Mouse (Mus musculus): ENCODE data around the gene Smad6.

Gene Smad6

DNA sequence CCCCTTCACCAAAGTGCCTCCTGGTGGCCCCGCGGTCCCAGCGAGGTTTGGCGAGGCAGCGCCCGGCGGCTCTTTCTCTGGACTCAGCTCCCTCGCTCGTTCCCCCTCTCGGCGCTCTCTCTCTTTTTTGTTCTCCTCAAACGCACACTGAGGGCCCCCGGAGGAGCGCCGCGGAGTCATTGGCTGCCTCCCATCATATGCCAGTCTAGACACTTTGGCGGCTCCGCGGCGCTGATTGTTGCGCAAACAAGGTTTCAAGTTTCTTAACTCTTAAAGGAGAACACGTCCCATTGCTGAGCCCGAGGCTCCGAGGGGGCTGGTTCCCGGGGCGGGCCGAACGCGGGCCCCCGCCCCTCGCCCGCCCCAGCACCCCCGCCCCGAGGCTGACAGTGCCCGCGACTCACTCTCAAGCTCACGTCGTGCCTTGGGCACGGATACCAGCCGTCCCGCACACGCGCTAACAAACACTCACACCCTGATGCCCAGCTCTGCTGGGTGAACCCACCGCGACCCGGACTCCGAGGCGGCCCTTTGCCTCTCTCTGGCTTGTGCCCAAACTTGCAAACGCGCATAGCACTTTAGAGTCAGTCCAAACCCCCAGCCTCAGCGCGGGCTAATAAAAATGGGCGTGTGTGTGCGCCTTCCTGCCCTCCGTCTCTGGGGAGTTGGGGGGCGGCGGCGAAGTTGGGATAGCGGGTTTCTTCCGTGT is at the start of gene Smad6:
Gene Smad6 (minus strand): TSS at position 207 of the 709 bp plus-strand sequence.
- peak; percentile 94 for DNase-seq (ENCODE audit: low read depth, low spot score)

DNA sequence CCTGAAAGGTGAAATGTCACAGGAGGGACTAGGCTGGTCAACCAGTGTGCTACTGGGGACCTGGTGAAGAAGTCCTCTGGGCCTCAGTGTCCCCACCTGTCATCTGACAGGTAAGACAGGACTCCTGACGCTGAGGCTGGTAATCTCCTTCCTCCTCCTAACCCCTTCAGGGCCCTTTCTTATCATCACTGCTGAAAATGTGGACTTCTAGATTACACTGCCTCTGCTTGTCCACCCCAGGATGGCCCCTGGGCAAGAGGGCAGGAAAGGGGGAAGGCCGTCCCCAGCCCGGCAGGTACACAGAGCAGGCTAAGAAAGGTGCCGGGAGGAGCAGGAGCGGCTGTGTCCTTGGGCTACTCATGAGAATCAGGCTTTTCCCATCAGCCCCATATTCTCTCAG is 48.8 kb upstream of the Smad6 start:
- DNase-seq (ENCODE audit: low read depth, low spot score), result no peak

DNA sequence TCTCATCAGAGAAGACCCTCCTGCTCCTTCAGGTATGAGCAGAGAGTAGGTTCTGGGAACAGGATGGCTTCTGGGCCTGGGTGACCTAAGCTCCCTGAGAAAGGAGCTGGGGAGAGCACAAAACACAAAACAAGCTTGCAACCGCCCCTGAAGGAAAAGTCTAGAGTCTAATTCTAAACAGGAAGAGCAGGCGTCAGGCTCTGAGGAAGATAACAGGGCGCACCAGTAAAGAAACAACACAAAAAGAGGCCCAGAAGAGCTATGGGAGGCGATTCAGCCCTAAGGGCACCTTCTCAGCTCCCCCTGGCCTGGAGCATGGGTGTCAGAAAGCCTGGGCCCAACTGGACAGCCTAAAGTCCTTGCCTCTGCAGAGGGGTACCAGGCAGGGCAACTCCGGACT is 47.3 kb upstream of the Smad6 start:
- DNase-seq (ENCODE audit: low read depth, low spot score), result no peak

DNA sequence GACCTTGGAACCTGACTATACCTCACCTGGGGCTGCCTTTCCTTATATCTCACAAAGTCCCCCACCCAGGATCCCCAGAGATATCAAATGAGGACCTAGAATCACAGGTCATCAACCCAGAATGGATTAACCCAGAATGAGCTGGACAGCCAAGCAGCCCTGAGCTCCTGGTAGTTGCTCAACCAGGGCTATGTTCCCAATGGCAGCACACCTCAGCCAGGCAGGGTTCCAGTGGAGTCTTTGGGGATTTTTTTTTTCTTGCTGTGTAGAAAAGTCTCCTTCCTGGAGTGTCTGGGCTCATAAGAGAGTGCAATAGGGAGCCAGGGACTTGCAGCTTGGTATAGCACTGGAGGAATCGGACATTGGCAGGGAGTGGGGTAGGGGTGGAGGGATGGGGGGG is 46.7 kb upstream of the Smad6 start:
- DNase-seq (ENCODE audit: low read depth, low spot score), result no peak

DNA sequence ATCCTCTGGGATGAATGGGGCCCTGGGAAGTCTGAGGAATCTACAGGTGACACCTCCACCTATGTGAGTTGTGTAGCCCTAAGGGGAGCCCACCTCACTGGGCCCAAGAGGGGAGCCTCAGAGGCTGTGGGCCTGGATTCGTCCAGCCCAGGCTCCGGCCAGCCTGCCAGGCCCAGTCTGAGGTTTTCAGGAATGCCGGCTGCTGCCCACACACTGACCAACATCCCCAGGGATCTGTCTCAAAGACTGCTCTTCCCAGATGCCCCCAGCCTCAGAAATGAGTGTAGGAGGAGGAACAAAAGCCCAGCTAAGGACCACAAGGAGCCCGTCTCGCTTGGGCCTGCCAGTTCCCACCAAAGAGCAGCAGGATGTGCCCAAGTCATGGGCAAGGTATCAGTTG is 45.9 kb upstream of the Smad6 start:
- no peak for DNase-seq (ENCODE audit: low read depth, low spot score)

DNA sequence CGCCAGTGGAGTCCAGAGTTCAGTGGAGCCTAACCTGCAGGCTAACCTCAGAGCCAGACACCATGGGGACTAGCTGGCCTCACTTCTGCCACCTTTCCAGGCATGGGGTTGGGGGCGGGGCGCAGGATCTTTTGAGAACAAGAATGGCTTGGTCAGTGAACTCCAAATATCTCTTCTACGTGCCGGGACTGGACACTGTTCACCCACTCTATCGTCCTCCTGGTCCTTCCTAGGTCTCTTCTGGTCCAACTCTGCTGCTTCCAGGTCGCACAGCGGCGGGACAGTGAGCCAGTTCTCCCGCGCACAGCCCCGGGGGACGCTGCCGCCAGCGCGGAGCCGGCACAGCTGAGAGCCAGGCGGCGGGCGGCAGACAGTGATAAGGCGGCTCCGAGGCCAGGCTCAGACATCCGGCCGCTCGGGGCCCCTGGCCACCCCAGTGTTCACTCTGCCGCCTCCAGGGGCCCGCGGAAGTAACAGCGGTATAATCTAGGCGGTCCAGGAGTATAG is 38.2 kb upstream of the Smad6 start:
- no peak for DNase-seq (ENCODE audit: low read depth, low spot score)

DNA sequence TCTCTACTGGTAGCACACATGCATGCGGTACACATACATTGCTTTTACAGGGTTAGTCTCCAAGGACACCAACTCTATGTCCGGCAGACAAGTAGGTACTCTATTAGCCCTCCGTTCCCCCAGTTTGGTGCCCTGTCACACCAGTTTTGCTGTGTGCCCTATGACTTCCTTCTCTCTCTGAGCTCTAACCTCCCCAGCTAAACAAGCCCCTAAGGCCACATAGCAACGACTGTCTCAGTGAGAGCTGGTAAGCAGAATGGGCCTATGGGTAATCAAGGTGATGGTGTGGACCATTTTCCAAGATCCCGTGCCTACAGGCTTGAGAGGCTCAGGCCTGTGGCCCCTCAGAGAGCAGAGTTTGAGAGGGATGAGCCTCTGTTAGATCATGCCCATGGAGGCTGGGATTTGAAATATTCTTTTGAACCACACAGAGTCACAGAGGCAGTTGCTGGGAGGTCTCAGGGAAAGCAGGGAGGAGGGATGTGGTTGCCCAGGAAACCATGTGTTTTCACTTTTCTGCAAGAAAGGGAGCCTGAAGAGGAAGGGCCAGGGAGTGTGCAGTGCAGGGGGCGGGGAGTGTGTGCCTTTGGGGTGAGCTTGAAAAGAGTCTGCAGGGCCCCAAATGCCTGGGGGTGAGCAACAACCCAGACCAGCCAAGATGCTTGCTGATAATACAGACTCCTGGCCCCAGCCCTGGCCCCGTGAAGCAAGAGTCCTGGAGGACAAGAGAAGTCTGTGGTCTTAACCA is 36.2 kb upstream of the Smad6 start:
- peak; percentile 63 for DNase-seq (ENCODE audit: low read depth, low spot score)

DNA sequence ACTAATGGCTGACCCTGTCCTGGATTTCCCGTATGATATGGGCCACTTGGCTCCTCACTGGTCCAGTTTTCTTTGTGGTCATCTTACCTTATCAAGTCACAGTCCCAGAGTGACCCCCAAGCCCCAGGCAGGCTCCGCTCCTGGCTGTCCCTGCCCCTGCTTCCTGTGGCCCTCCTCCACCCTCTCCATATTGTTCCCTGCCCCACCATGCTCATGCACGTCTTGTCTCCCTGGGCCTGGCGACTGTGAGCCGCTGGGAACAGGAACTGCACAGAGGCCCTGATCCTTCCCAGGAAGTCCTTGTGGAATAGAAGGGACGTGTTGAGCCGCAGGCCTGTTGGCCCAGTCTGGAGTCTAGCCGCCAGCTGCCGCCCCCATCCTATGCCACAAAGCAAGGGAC is 33.3 kb upstream of the Smad6 start:
- no peak for DNase-seq (ENCODE audit: low read depth, low spot score)

DNA sequence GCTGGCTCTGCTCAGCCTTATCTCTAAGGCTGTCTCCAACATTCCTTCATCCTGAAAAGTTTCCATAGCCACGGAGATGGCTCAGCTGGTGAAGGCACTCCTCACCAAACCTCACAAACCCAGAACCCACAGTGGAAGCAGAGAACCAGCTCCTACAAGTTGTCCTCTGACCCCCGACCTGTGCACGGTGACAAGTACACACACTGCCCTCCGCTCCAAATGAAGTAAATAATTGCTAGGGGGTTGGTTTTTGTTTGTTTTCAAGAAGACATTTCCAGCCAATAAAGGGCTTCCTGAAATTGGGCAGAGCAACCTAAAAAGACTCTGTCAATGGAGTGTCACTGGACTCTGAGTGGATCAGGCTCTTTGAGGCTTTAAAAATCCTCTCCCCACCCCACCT is 31.9 kb upstream of the Smad6 start:
- DNase-seq (ENCODE audit: low read depth, low spot score), result no peak

DNA sequence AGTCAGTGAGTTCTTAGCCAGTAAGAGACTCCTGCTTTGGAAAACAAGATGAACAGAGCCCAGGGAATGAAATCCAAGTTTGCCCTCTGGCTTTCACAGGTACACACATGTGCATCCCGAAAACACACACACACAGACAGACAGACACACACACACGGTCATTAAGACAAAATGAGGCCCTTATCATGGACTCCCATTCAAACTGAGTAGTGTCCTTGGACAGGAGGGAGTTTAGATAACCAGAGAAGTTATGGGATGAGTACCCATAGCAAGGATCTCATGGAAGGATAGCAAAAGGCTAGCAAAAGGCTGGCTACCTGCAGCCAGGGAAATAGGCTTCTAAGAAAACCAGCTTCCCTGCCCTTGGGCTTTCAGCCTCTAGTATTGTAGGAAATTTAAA is 29.4 kb upstream of the Smad6 start:
- no peak for DNase-seq (ENCODE audit: low read depth, low spot score)

DNA sequence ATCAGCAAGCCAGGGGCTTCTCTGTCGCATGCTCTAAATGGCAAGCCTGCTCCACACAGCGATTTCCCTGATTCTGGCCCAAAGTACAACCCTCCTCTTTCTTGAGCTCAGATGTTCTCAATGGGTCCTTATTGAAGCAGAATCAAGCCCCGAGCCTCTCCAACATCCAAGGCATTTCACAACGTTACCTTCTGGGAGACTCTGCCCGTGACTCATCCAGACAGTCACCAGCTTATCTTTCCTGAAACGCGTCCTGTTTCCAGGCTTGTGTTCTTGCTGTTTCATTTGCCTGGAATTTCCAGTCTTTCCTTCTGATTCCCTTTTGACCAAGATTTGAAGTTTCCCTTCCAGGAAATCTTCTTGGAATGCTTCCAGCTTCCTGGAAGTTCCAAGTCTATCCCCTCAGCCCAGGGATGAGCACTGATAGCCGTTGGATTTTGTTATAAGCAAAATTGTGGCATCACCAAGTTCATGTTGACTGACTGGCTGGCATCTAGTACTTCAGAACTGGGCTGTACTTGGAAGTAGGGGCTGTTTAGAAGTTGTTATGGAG is 28.7 kb upstream of the Smad6 start:
- no peak for DNase-seq (ENCODE audit: low read depth, low spot score)

DNA sequence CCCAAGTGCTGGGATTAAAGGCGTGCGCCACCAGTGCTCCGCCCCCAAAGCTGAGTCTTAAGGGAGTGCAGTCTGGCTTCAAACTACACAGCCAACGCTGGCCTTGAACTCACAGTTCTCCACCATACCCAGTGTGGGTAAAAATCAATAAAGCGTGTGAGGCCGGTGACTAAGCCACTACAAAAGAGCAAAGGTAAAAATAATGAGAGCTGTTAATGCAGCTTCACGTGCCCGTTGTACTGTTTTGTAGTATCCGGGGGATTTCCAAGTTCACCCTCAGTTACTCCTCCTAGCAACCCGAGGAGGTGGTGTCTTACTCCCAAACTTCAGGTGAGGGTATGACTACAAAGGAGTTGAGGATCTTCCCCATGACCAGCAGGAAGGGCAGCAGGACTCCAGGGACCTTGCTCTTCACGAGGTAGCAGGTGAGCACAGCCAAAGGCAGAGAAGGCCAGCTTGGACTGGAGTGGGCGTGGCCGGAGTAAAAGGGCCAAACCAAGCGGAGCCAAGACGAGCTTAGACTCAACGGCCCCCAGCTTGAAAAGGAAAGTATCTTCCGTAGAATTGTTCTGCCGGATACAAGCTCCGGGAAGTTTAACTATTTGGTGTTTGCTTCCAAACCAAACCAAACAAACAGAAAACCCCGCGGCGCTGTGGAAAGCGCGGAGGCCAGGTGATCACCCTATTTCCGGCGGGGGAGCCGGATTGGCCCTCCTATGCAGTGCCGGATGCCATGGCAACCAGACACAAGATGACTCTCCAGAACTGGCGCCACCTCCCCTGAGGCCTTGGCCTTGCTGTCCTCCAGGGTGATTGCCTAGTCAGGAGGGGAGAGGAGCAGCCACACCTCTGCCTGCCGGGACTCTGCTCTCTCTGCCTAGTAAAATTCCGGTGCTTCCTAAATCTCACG is 27.9 kb upstream of the Smad6 start:
- no peak for DNase-seq (ENCODE audit: low read depth, low spot score)

DNA sequence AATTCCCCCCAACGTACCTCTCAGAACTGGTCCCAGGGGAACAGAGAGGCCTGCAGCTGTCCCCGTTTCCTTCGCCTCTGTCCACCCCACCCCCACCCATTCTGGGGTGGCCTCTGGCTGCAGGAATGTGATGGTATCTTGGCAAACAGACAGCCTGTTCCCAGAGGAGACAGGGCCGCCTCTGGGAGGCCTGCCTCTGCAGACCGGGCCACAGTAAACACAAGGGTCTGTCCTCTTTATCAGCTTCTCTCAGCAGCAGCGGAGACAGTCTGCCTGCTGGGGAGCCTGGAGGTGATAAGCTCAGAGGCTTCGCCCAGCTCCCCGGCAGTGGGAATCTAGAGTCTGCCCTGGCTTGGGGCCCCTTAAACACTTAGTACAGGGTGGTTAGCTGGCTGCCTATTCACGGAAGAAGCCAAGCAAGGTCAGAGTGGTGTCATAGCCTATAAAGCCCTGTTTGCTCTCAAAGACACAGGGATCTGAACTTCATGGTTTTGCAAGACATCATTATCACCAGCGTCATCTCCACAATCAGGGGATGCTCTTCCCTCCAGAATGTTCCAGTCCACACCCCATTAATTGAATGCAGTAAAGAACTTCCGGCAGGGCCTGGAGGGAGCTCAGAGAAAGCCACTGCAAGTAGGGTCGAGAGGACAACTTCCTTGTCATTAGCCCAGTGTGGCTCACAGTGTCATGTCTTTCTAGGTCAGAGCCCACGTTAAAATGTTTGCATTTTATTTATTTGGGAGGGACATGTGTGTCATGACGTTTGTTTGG is 23.4 kb upstream of the Smad6 start:
- no peak for DNase-seq (ENCODE audit: low read depth, low spot score)

DNA sequence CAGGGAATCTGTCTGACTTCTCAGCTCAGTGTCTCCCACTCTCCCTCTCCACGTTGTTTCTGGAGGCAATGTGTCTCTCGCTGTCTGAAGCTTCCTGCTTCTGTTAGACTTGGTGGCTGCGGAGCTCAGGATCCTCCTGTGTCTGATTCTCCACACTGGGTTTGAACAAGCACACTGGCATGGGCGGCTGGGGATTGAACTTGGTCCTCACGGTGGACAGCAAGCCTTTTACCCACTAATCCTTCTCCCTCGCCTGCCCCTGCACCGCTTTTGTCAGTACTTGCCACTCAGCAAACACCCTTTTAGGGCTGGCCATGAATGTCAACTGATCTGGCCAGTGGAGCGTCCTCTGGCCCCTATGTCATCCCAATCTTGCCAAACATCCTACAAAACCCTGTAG is 22.5 kb upstream of the Smad6 start:
- DNase-seq (ENCODE audit: low read depth, low spot score), result no peak

DNA sequence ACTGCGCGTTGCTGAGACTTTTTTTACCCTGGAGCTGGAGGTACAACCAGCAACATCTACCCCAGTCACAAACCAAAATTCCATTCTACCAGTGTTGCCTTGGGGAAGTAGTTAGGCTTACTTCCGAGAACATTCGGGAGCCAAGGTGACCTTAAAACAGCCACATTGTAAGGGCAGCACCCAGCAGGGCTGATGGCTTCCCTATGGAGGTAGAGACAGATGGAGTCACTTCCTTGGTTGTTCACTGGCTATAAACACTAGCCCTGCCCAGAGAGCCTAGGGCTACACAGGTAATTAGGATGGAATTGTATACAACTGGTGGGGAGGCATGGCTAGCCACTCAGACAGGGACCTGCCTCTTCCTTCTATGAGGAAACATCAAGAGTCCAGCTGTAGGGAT is 21.1 kb upstream of the Smad6 start:
- no peak for DNase-seq (ENCODE audit: low read depth, low spot score)

DNA sequence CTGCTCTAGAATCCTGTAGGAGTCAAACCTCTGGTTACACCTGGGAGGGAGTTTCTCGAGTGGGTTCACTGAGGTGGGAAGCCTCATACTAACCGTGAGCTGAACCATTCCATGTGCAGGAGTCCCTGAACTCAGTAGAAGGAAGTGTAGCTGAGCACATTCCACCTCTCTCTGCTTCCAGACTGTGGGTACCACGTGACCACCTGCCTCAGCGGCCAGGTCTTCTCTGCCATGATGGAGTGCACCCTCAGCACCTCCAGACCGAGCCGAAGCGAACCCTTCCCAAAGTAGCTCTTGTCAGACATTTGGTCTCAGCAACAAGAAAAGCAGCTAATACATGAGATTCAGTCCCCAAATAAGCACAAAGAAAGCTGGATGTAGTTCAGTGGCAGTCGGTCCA is 20.4 kb upstream of the Smad6 start:
- no peak for DNase-seq (ENCODE audit: low read depth, low spot score)

DNA sequence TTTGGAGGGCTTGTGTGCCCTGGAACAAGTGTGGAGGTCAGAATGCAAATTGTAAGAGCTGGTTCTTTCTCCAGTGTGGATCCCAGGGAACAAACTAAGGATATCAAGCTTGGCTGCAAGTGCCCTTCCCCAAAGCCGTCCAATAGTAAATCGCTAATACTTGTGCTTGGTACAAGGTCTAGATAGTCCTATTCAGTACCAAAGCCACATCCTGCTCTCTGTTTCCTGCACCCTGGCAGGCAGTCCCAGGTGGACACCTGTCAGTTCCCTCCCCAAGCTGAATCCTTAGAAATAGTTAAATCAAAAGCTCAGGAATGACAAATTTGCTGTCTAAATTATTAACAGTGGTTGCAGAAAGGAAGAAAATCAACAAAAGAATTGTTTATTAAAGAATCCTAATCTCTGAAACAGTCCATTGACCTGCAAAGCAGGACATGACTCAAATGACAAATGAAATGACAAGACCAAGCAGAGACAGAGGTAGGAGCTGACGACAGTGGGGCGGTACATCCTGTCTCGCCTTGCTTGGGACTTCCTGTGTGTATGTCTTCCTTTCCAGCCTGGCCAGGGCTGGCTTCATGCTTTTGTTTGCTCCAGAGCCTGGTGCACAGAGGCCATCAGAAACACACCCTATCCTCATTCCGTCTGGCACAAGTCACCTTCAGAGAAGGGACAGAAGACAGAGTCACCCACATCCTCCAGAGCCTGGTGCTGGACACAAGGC is 8.2 kb upstream of the Smad6 start:
- DNase-seq (ENCODE audit: low read depth, low spot score), result no peak

DNA sequence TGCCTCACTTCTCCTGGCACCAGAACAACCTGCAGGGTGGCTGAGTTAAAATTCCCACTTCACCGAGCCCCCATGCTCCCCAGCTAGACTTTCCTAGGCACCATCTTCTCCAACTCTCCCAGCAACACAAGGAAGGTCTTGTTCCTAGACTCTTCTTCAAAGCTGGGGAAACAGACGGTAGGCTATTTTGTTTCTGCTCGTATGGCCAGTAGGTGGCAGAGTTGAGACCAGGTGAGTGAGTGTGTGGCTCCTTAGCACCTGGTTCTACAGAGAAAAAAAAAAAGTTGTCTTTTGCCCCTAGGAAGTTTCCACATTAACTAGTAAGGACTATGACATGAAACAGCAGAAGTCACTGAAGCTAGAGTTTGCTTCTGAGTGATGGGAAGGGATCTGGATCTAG is 3.7 kb upstream of the Smad6 start:
- DNase-seq (ENCODE audit: low read depth, low spot score), result no peak

DNA sequence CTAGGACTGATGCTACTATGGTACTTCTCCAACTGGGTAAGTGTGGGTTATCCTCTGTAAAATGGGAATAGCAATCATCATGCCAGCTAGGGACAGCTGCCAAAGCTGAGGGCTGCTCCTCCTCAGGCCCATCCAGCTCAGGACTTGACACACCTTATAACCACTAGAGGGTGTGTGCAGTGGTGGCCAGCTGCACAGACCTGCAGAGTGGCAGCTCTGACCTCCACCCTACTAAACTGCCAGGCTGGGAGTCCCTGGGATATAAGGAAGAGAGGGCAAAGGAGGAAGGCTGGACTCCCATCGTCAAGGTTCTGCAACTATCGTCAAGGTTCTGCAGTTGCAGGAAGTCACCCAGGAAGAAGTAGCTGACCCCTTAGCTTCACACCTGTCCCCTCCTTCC is 3.1 kb upstream of the Smad6 start:
- no peak for DNase-seq (ENCODE audit: low read depth, low spot score)

DNA sequence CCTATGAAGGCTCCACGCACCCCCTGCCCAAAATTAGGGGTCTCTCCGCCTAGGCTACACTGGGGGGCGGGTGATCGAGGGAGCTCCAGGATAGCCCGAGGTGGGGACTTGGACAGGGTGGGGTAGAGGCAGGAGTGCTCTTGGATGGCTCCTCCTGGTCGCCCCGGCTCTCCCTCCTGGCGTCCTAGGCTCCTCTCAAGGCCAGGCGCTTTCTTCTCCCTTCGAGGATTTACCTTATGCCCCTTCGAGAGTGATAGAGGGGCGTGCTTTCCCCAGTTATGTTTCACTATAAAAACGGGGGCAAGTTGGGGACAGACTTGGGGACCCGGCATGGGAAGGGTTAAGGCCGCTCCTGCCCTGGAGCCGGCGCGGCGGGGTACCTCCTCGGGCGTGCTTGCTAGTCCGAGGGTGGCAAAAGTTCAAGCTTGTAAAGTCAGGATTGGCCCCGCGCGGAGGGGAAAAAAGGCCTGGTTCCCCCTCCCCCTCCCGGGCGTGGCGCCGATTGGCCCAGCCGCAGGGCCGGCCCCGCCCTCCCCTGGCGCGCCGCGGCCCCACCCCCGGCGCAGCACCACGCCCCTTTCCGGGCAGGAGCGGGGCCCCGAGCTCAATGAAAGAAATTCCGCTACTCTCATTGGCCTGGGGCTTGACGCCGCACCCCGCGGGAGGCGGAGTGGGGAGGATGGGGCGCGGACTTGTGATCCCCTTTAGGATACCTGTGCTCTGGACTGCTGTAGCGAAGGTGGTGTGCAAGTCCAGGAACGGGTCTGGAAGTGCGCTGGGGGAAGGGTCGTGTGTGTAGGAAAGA is 905 bp upstream of the Smad6 start:
- peak; percentile 96 for DNase-seq (ENCODE audit: low read depth, low spot score)

All from embryo, embryonic 11.5 days (tissue).